Mouse (Mus musculus) kidney, postnatal 0 days (tissue): ENCODE results near the gene Mapt. TPM values are rescaled to one million over a fixed set of nuclear protein-coding genes. Genes with fewer than 3 reads are reported as not detected.
"Not testable (repeated sequence)": the region's sequence is repeated elsewhere in the genome, so short reads cannot be mapped to it uniquely, and the experiment has no call there.

Experiments
- ATAC-seq: fragments of 200-750 bp; cut with Nextera tagmentation; replicated peaks from 2 replicates; pipeline ENCODE4 v1.8.0; 2017; ENCODE audit warnings: low read depth, moderate number of reproducible peaks, moderate TSS enrichment, moderate library complexity; ENCODE audit not compliant: low FRiP score
- DNase-seq: peaks from one replicate; pipeline ENCODE4 v3.0.0-alpha.2; 2016; ENCODE audit warnings: low spot score
- H3K27ac ChIP-seq: fragments of 300-500 bp; sonication (generic); 2 replicates; pipeline ENCODE4 v1.5.1; 2014; ENCODE audit warnings: mild to moderate bottlenecking
- H3K27me3 ChIP-seq: fragments of 300-500 bp; sonication (generic); 2 replicates; pipeline ENCODE4 v1.6.1; 2014; ENCODE audit warnings: low read length, mixed read lengths; ENCODE audit not compliant: insufficient read depth
- H3K36me3 ChIP-seq: fragments of 300-500 bp; sonication (generic); 2 replicates; pipeline ENCODE4 v1.6.1; 2014; ENCODE audit warnings: low read length, mixed read lengths; ENCODE audit not compliant: insufficient read depth
- H3K4me1 ChIP-seq: fragments of 300-500 bp; sonication (generic); replicated peaks from 2 replicates; pipeline ENCODE4 v1.6.1; 2014; ENCODE audit warnings: antibody characterized with exemption, low read length, mixed read lengths; ENCODE audit not compliant: insufficient read depth
- H3K4me2 ChIP-seq: fragments of 300-500 bp; sonication (generic); 2 replicates; pipeline ENCODE4 v1.6.1; 2014; ENCODE audit warnings: mild to moderate bottlenecking, low read length, moderate library complexity, mixed read lengths
- H3K4me3 ChIP-seq: fragments of 300-500 bp; sonication (generic); replicated peaks from 2 replicates; pipeline ENCODE4 v1.5.1; 2014; ENCODE audit warnings: low read depth, low read length
- H3K9ac ChIP-seq: fragments of 300-500 bp; sonication (generic); 2 replicates; pipeline ENCODE4 v1.6.1; 2014; ENCODE audit warnings: low read depth, low read length
- H3K9me3 ChIP-seq: fragments of 300-500 bp; sonication (generic); replicated peaks from 2 replicates; pipeline ENCODE4 v1.6.1; 2016; ENCODE audit warnings: low read length, inconsistent platforms, mixed read lengths
- CTCF ChIP-seq: IDR thresholded peaks from 2 replicates; pipeline ENCODE4 v1.5.1; 2016; ENCODE audit warnings: antibody characterized with exemption, low read depth, mild to moderate bottlenecking, moderate library complexity
- WGBS: fragments of 180-500 bp; shearing (Covaris S2); extraction: QIAGEN DNeasy Blood & Tissue Kit; methylation state at CpG from one replicate; pipeline ENCODE4 v1.1.7; 2014; 5-methylcytosine and 5-hydroxymethylcytosine counted together
- polyA plus RNA-seq: library from polyadenylated mRNA; unstranded; fragments of >200 nt; fragmentation: Nextera tagmentation; extraction: Ambion mirVana; gene quantifications from 2 replicates; pipeline ENCODE4 v1.2.1, GENCODE M21; 2015

Mapt gene
- polyA plus RNA-seq, 1 experiment from 2014 or later = 6.7 TPM

GRCm38 (mm10) chr11:104237226-104237625, 6.0 kb downstream of the Mapt start:
- 70% methylated on average over 7 of the region's 7 CpGs for WGBS
- no peaks in the 10 kb centered on the region for H3K36me3 ChIP-seq
- no peak overlapping the region for H3K4me2 ChIP-seq
- H3K9ac ChIP-seq = no peak overlapping the region
- no peak for TF ChIP-seq CTCF
- peaks cover 12% of the 10 kb centered on the region; the same call in 1 of the 2 replicates for H3K4me1 ChIP-seq
- no peak overlapping the region for H3K4me3 ChIP-seq
- H3K9me3 ChIP-seq = no peaks in the 10 kb centered on the region
- DNase-seq (no peak), ATAC-seq (no peak)
- peaks cover 19% of the 10 kb centered on the region for H3K27me3 ChIP-seq
- no peak overlapping the region for H3K27ac ChIP-seq

- H3K4me3 ChIP-seq = no peak overlapping the region
- no peak overlapping the region for H3K27ac ChIP-seq
- no peak for TF ChIP-seq CTCF
- DNase-seq (no peak), ATAC-seq (no peak)
- 0 out of 2 replicates have a peak, but pooled peaks cover 6% of the 10 kb centered on the region for H3K4me1 ChIP-seq
- H3K36me3 ChIP-seq = no peaks in the 10 kb centered on the region
- H3K9ac ChIP-seq = no peak overlapping the region
- H3K9me3 ChIP-seq = no peaks in the 10 kb centered on the region
- no peak overlapping the region for H3K4me2 ChIP-seq
- peaks cover 10% of the 10 kb centered on the region for H3K27me3 ChIP-seq
- WGBS = 53% methylated on average over 13 of the region's 13 CpGs
Measured at GRCm38 (mm10) chr11:104237958-104238747, 7.0 kb downstream of the Mapt start.

GRCm38 (mm10) chr11:104245478-104245877, 14.3 kb downstream of the Mapt start:
- 81% methylated on average over 6 of the region's 6 CpGs for WGBS
- not testable (repeated sequence) for H3K9me3 ChIP-seq, H3K4me1 ChIP-seq, H3K9ac ChIP-seq, H3K4me2 ChIP-seq, H3K27me3 ChIP-seq, ATAC-seq, H3K27ac ChIP-seq, DNase-seq, H3K4me3 ChIP-seq, H3K36me3 ChIP-seq

GRCm38 (mm10) chr11:104246171-104246694, 15.0 kb downstream of the Mapt start:
- Histone ChIP-seq H3K9ac (no peak overlapping the region), H3K4me2 (peak overlapping the region; percentile 40), H3K4me1 (peaks cover 9% of the 10 kb centered on the region; the same call in 1 of the 2 replicates), H3K9me3 (no peaks in the 10 kb centered on the region), H3K27me3 (no peaks in the 10 kb centered on the region), H3K36me3 (no peaks in the 10 kb centered on the region), H3K4me3 (no peak overlapping the region), H3K27ac (peak overlapping the region; percentile 62)
- no peak for TF ChIP-seq CTCF
- DNase-seq = peak; percentile 53
- peak; percentile 91 for ATAC-seq
- 15% methylated on average over 6 of the region's 6 CpGs for WGBS

DNA sequence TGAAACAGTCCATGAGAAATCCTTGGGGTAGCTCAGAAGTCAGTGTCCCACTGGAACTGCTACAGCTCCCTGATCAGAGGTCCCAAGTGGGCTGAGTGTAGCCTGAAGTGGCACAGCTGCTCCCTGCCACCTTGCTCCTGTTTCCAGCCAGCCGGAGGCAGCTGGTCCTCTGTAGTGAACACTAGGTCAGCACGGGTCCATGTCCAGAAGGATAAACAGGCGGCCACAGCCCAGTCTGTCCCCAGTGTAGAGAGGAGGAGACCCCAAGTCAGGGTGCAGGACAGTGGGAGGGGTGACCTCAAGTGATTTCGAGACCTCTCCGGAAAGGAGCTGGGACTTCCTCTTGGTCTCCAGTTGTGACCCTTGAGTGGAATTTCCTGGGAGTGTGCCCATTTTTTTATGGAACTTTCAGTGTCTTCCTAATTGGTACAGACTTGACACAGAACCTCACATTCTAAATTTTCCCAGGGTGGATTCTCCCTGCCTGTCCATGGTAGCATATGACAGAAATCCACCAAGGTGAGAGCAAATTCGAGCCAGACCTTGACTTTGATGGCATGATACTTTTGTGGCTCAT, 16.0 kb downstream of the Mapt start:
- peak overlapping the region; percentile 62 for H3K27ac ChIP-seq
- peak; percentile 30; the same call in 1 of the 2 replicates for ATAC-seq
- 37% methylated on average over 6 of the region's 6 CpGs for WGBS
- no peaks in the 10 kb centered on the region for H3K36me3 ChIP-seq
- H3K9me3 ChIP-seq = no peaks in the 10 kb centered on the region
- H3K9ac ChIP-seq = no peak overlapping the region
- no peak overlapping the region for H3K4me3 ChIP-seq
- peaks cover 9% of the 10 kb centered on the region; the same call in 1 of the 2 replicates for H3K4me1 ChIP-seq
- TF ChIP-seq CTCF = no peak
- peak; percentile 42 for DNase-seq
- no peaks in the 10 kb centered on the region for H3K27me3 ChIP-seq
- H3K4me2 ChIP-seq = no peak overlapping the region

- Histone ChIP-seq H3K4me3 (no peak overlapping the region), H3K27me3 (no peaks in the 10 kb centered on the region), H3K27ac (no peak overlapping the region), H3K4me1 (peaks cover 9% of the 10 kb centered on the region; the same call in 1 of the 2 replicates), H3K4me2 (no peak overlapping the region), H3K9ac (no peak overlapping the region), H3K36me3 (no peaks in the 10 kb centered on the region), H3K9me3 (no peaks in the 10 kb centered on the region)
- no peak for TF ChIP-seq CTCF
- ATAC-seq (no peak), DNase-seq (no peak)
- WGBS = 29% methylated on average over 8 of the region's 8 CpGs
Measured at GRCm38 (mm10) chr11:104249420-104249819, 18.2 kb downstream of the Mapt start.
